Mouse (Mus musculus): ENCODE measurements around the gene Nrxn1. TPM values are rescaled to one million over a fixed set of nuclear protein-coding genes. Genes with fewer than 3 reads are reported as not detected.

Nrxn1 gene
- polyA plus RNA-seq, 1 experiment from 2014 or later = 4.2 TPM

DNA sequence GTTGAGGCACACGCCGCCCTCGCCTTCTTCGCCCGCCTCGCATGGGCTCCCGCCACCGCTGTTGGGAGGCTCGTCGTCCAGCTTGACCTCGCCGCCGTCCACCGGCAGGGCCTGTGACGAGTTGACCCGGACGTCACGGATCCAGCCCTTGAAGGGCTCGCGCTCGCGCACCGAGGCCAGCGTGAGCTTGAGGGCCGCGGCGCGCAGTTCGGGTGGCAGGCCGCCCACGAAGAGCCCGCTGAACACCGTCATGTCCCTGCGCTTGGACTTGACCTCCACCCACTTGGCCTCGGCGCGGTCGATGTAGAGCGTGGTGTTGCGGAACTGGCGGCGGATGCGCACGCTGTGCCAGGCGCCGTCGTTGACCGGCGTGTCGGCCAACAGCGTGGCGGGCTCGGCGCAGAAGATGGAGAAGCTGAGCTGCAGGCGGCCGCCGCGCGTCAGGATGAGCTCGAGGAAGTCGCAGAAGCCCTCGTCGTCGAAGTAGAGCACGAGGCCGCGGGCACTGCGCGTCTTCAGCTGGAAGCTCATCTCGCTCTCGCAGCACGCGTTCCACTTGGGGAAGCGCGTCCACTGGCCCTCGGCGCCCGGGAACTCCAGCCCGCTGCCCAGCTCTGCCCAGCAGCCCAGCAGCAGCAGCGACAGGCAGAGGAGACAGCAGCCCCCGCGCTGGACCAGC, 4.7 kb downstream of the Nrxn1 start:
- H3K4me1 ChIP-seq (replicated peaks; ENCODE audit: control insufficient read depth, insufficient read depth, low read length) = no peaks in the 10 kb centered on the region
- H3K9ac ChIP-seq (ENCODE audit: low read length) = no peak overlapping the region
- WGBS = 60% methylated on average over 78 of the region's 82 CpGs
- H3K9me3 ChIP-seq (ENCODE audit: control insufficient read depth, low read length) = peaks cover 8% of the 10 kb centered on the region
- no peak for ATAC-seq (replicated peaks; ENCODE audit: low FRiP score, low TSS enrichment, low read depth)
- H3K4me2 ChIP-seq (ENCODE audit: low read length) = no peak overlapping the region
- no peaks in the 10 kb centered on the region for H3K36me3 ChIP-seq (ENCODE audit: control insufficient read depth, insufficient read depth, low read length)
- H3K4me3 ChIP-seq (ENCODE audit: low read depth, low read length) = no peak overlapping the region
- no peaks in the 10 kb centered on the region for H3K27me3 ChIP-seq (replicated peaks; ENCODE audit: control insufficient read depth, insufficient read depth, low read length)
- H3K27ac ChIP-seq (ENCODE audit: low read depth) = no peak overlapping the region
- DNase-seq (ENCODE audit: low spot score) = no peak

DNA sequence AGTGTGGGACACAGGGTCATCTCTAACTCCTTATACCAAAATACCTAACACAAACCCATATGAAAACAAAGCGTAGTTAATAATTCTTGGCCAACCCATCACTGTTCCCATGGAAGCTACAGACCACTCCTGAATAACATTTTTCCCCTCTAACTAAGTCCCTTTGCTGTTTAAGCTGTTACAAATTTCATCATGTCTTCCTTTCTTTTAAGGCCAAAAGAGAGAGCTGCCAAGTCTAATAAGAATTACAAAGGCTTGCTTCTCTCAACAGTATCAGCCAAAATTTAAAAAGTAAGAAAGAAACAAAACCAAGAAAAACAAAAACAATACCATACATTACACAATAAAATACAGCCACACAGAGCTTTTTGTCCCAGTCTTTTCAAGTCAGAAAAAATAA, 6.5 kb downstream of the Nrxn1 start:
- H3K27me3 ChIP-seq (replicated peaks; ENCODE audit: control insufficient read depth, insufficient read depth, low read length) = no peaks in the 10 kb centered on the region
- WGBS = 94% methylated on average over 1 of the region's 1 CpGs
- H3K9ac ChIP-seq (ENCODE audit: low read length) = no peak overlapping the region
- H3K4me1 ChIP-seq (replicated peaks; ENCODE audit: control insufficient read depth, insufficient read depth, low read length) = no peaks in the 10 kb centered on the region
- H3K36me3 ChIP-seq (ENCODE audit: control insufficient read depth, insufficient read depth, low read length) = no peaks in the 10 kb centered on the region
- H3K27ac ChIP-seq (ENCODE audit: low read depth) = no peak overlapping the region
- peaks cover 8% of the 10 kb centered on the region for H3K9me3 ChIP-seq (ENCODE audit: control insufficient read depth, low read length)
- no peak overlapping the region for H3K4me2 ChIP-seq (ENCODE audit: low read length)
- no peak overlapping the region for H3K4me3 ChIP-seq (ENCODE audit: low read depth, low read length)
- ATAC-seq (replicated peaks; ENCODE audit: low FRiP score, low TSS enrichment, low read depth) (no peak), DNase-seq (ENCODE audit: low spot score) (no peak)

- ATAC-seq (replicated peaks; ENCODE audit: low FRiP score, low TSS enrichment, low read depth) = no peak
- no peaks in the 10 kb centered on the region for H3K36me3 ChIP-seq (ENCODE audit: control insufficient read depth, insufficient read depth, low read length)
- H3K27me3 ChIP-seq (replicated peaks; ENCODE audit: control insufficient read depth, insufficient read depth, low read length) = no peaks in the 10 kb centered on the region
- DNase-seq (ENCODE audit: low spot score) = no peak
- H3K4me2 ChIP-seq (ENCODE audit: low read length) = no peak overlapping the region
- H3K27ac ChIP-seq (ENCODE audit: low read depth) = no peak overlapping the region
- 65% methylated on average over 2 of the region's 2 CpGs for WGBS
- H3K4me3 ChIP-seq (ENCODE audit: low read depth, low read length) = no peak overlapping the region
- H3K9me3 ChIP-seq (ENCODE audit: control insufficient read depth, low read length) = peaks cover 8% of the 10 kb centered on the region
- no peaks in the 10 kb centered on the region for H3K4me1 ChIP-seq (replicated peaks; ENCODE audit: control insufficient read depth, insufficient read depth, low read length)
- H3K9ac ChIP-seq (ENCODE audit: low read length) = no peak overlapping the region
Observed at GRCm38 (mm10) chr17:91085416-91085815, 7.5 kb downstream of the Nrxn1 start.

- H3K36me3 ChIP-seq (ENCODE audit: control insufficient read depth, insufficient read depth, low read length) = no peaks in the 10 kb centered on the region
- H3K9me3 ChIP-seq (ENCODE audit: control insufficient read depth, low read length) = no peaks in the 10 kb centered on the region
- H3K4me3 ChIP-seq (ENCODE audit: low read depth, low read length) = no peak overlapping the region
- DNase-seq (ENCODE audit: low spot score) (no peak), ATAC-seq (replicated peaks; ENCODE audit: low FRiP score, low TSS enrichment, low read depth) (no peak)
- H3K9ac ChIP-seq (ENCODE audit: low read length) = no peak overlapping the region
- no peak overlapping the region for H3K27ac ChIP-seq (ENCODE audit: low read depth)
- H3K4me1 ChIP-seq (replicated peaks; ENCODE audit: control insufficient read depth, insufficient read depth, low read length) = no peaks in the 10 kb centered on the region
- H3K4me2 ChIP-seq (ENCODE audit: low read length) = no peak overlapping the region
- H3K27me3 ChIP-seq (replicated peaks; ENCODE audit: control insufficient read depth, insufficient read depth, low read length) = no peaks in the 10 kb centered on the region
Observed at GRCm38 (mm10) chr17:91079096-91079495, 13.8 kb downstream of the Nrxn1 start.

DNA sequence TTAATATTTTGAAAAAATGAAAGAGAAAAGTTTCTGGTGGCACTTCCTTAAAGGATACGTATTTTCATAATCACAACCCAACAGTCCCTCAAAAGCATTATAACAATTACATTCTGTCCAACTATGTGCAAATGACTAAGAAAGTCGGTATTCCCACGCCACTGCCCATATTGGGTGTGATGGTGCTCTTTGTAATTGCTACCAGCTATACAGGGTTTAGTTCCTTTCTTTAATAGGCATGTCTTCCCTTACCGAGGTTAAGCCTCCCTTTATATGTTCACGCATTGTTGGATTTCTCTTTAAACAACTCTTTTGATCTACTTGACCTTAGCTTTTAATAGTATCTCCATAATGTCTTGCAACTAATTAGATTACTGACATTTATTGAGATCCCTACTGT, 18.1 kb downstream of the Nrxn1 start:
- H3K4me1 ChIP-seq (replicated peaks; ENCODE audit: control insufficient read depth, insufficient read depth, low read length) = no peaks in the 10 kb centered on the region
- no peak overlapping the region for H3K27ac ChIP-seq (ENCODE audit: low read depth)
- H3K27me3 ChIP-seq (replicated peaks; ENCODE audit: control insufficient read depth, insufficient read depth, low read length) = no peaks in the 10 kb centered on the region
- ATAC-seq (replicated peaks; ENCODE audit: low FRiP score, low TSS enrichment, low read depth) (no peak), DNase-seq (ENCODE audit: low spot score) (no peak)
- H3K4me2 ChIP-seq (ENCODE audit: low read length) = no peak overlapping the region
- no peaks in the 10 kb centered on the region for H3K9me3 ChIP-seq (ENCODE audit: control insufficient read depth, low read length)
- no peaks in the 10 kb centered on the region for H3K36me3 ChIP-seq (ENCODE audit: control insufficient read depth, insufficient read depth, low read length)
- H3K9ac ChIP-seq (ENCODE audit: low read length) = no peak overlapping the region
- WGBS = 85% methylated on average over 5 of the region's 5 CpGs
- no peak overlapping the region for H3K4me3 ChIP-seq (ENCODE audit: low read depth, low read length)

DNA sequence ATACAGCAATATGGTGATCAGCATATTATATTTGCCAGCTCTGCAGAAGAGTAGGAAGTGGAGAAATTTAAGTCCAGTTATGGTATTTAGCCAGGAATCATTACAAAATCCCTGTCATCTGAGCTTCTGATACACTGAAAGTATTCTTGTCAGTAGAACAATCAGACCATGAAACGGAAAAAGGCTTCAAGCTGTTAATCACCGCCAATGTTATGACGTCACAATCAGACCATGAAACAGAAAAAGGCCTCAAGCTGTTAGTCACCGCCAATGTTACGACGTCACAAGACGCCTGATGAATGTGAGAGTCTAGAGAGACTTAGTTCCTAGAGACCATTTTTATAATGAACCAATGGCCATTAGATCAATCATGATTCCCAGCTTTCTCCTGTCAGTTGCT, 59.4 kb downstream of the Nrxn1 start:
- Histone ChIP-seq H3K27me3 (replicated peaks; ENCODE audit: control insufficient read depth, insufficient read depth, low read length) (no peaks in the 10 kb centered on the region), H3K9ac (ENCODE audit: low read length) (no peak overlapping the region), H3K4me3 (ENCODE audit: low read depth, low read length) (no peak overlapping the region), H3K27ac (ENCODE audit: low read depth) (no peak overlapping the region), H3K36me3 (ENCODE audit: control insufficient read depth, insufficient read depth, low read length) (no peaks in the 10 kb centered on the region), H3K4me2 (ENCODE audit: low read length) (no peak overlapping the region), H3K9me3 (ENCODE audit: control insufficient read depth, low read length) (no peaks in the 10 kb centered on the region), H3K4me1 (replicated peaks; ENCODE audit: control insufficient read depth, insufficient read depth, low read length) (no peaks in the 10 kb centered on the region)
- ATAC-seq (replicated peaks; ENCODE audit: low FRiP score, low TSS enrichment, low read depth) = no peak
- WGBS = 77% methylated on average over 7 of the region's 7 CpGs
- DNase-seq (ENCODE audit: low spot score) = no peak

- Histone ChIP-seq H3K9me3 (ENCODE audit: control insufficient read depth, low read length) (no peaks in the 10 kb centered on the region), H3K4me2 (ENCODE audit: low read length) (no peak overlapping the region), H3K4me1 (replicated peaks; ENCODE audit: control insufficient read depth, insufficient read depth, low read length) (no peaks in the 10 kb centered on the region), H3K4me3 (ENCODE audit: low read depth, low read length) (no peak overlapping the region), H3K36me3 (ENCODE audit: control insufficient read depth, insufficient read depth, low read length) (no peaks in the 10 kb centered on the region), H3K9ac (ENCODE audit: low read length) (no peak overlapping the region), H3K27ac (ENCODE audit: low read depth) (no peak overlapping the region), H3K27me3 (replicated peaks; ENCODE audit: control insufficient read depth, insufficient read depth, low read length) (no peaks in the 10 kb centered on the region)
- DNase-seq (ENCODE audit: low spot score) (no peak), ATAC-seq (replicated peaks; ENCODE audit: low FRiP score, low TSS enrichment, low read depth) (no peak)
- whole genome bisulfite sequencing = 42% methylated on average over 2 of the region's 2 CpGs
Observed at GRCm38 (mm10) chr17:91025061-91025623, 67.7 kb downstream of the Nrxn1 start.

DNA sequence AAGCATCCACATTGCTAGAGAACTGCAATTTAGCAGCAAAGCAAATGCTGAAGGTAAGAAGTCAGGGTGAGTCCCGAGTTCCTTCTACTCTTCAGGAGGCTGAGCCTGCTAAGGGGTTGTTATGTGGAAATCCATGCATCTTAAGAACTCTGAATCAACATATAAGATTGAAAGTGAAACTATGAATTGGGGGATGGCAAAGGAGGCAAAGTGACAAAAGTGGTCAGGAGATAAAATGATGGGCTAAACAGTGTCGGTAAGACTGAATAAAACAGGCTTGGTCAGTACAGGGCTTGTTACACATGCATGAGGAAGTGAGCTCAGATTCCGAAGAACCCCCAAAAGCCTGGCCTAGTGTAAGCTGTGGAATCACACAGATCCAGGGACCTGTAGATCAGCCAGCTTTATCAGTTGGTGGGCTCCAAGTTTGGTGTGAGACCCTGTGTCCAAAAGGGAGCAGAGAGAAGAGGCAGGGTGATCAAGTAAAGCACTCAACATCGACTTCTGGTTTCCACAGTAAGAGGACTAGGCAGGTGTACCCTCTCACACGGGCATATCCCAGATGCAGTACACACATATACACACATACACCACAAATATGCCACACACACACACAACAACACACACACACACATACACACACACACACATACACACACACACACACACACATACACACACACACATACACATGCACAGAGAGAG, 85.3 kb downstream of the Nrxn1 start:
- no peak for DNase-seq (ENCODE audit: low spot score)
- H3K27me3 ChIP-seq (replicated peaks; ENCODE audit: control insufficient read depth, insufficient read depth, low read length) = no peaks in the 10 kb centered on the region
- no peak overlapping the region for H3K4me2 ChIP-seq (ENCODE audit: low read length)
- H3K4me3 ChIP-seq (ENCODE audit: low read depth, low read length) = no peak overlapping the region
- H3K27ac ChIP-seq (ENCODE audit: low read depth) = no peak overlapping the region
- no peaks in the 10 kb centered on the region for H3K4me1 ChIP-seq (replicated peaks; ENCODE audit: control insufficient read depth, insufficient read depth, low read length)
- ATAC-seq (replicated peaks; ENCODE audit: low FRiP score, low TSS enrichment, low read depth) = no peak
- H3K9ac ChIP-seq (ENCODE audit: low read length) = no peak overlapping the region
- no peaks in the 10 kb centered on the region for H3K36me3 ChIP-seq (ENCODE audit: control insufficient read depth, insufficient read depth, low read length)
- whole genome bisulfite sequencing = 85% methylated on average over 5 of the region's 5 CpGs
- no peaks in the 10 kb centered on the region for H3K9me3 ChIP-seq (ENCODE audit: control insufficient read depth, low read length)

DNA sequence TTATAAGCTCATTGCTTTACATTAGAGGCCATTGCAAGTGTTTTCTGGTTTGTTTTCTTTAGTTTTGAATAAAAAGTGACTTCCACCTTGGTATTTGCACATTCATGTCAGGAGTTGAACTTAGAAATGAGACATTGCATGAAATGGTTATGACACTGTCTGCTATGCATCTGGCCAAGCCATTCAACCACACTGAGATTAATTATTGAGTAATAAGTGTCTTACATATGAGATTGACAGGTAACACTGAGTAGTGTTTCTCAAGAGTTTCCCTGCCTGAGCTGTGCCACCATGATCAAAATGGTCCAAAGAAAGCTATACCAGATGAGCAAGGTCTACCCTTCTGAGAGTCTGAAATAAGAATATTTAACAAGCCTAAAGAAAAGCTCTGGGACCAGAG, 92.5 kb downstream of the Nrxn1 start:
- no peaks in the 10 kb centered on the region for H3K36me3 ChIP-seq (ENCODE audit: control insufficient read depth, insufficient read depth, low read length)
- no peak overlapping the region for H3K9ac ChIP-seq (ENCODE audit: low read length)
- H3K27me3 ChIP-seq (replicated peaks; ENCODE audit: control insufficient read depth, insufficient read depth, low read length) = no peaks in the 10 kb centered on the region
- H3K9me3 ChIP-seq (ENCODE audit: control insufficient read depth, low read length) = no peaks in the 10 kb centered on the region
- no peak overlapping the region for H3K4me2 ChIP-seq (ENCODE audit: low read length)
- ATAC-seq (replicated peaks; ENCODE audit: low FRiP score, low TSS enrichment, low read depth) = no peak
- no peak overlapping the region for H3K27ac ChIP-seq (ENCODE audit: low read depth)
- no peaks in the 10 kb centered on the region for H3K4me1 ChIP-seq (replicated peaks; ENCODE audit: control insufficient read depth, insufficient read depth, low read length)
- H3K4me3 ChIP-seq (ENCODE audit: low read depth, low read length) = no peak overlapping the region
- no peak for DNase-seq (ENCODE audit: low spot score)
